Mouse (Mus musculus) forebrain, embryonic 11.5 days (tissue): ENCODE results near the gene Mapk7. TPM values are rescaled to one million over a fixed set of nuclear protein-coding genes. Genes with fewer than 3 reads are reported as not detected.
A peak's percentile ranks its signal among the peaks of the same experiment; 100 is the strongest.

Source experiments
- ATAC-seq: fragments of 200-750 bp; cut with Nextera tagmentation; replicated peaks from 2 replicates; pipeline ENCODE4 v1.8.0; 2017; ENCODE audit warnings: moderate TSS enrichment; ENCODE audit not compliant: low FRiP score
- DNase-seq: peaks from one replicate; pipeline ENCODE4 v3.0.0-alpha.2; 2017; ENCODE audit warnings: low spot score
- H3K27ac ChIP-seq: fragments of 300-500 bp; sonication (generic); 2 replicates; pipeline ENCODE4 v1.5.1; 2014; ENCODE audit warnings: low read depth, low read length
- H3K27me3 ChIP-seq: fragments of 300-500 bp; sonication (generic); 2 replicates; pipeline ENCODE4 v1.6.1; 2014; ENCODE audit warnings: mild to moderate bottlenecking, low read length, mixed read lengths; ENCODE audit not compliant: control insufficient read depth, insufficient read depth
- H3K36me3 ChIP-seq: fragments of 300-500 bp; sonication (generic); 2 replicates; pipeline ENCODE4 v1.6.1; 2014; ENCODE audit warnings: mild to moderate bottlenecking, low read length, moderate library complexity, mixed read lengths; ENCODE audit not compliant: control insufficient read depth, insufficient read depth
- H3K4me1 ChIP-seq: fragments of 300-500 bp; sonication (generic); replicated peaks from 2 replicates; pipeline ENCODE4 v1.6.1; 2014; ENCODE audit warnings: low read length, mixed read lengths; ENCODE audit not compliant: control insufficient read depth, insufficient read depth
- H3K4me2 ChIP-seq: fragments of 300-500 bp; sonication (generic); 2 replicates; pipeline ENCODE4 v1.6.1; 2014; ENCODE audit warnings: low read depth, mild to moderate bottlenecking, low read length, moderate library complexity, mixed read lengths; ENCODE audit not compliant: severe bottlenecking
- H3K4me3 ChIP-seq: fragments of 300-500 bp; sonication (generic); 2 replicates; pipeline ENCODE4 v1.5.1; 2014; ENCODE audit warnings: low read depth, low read length
- H3K9ac ChIP-seq: fragments of 300-500 bp; sonication (generic); 2 replicates; pipeline ENCODE4 v1.6.1; 2014; ENCODE audit warnings: low read length
- H3K9me3 ChIP-seq: fragments of 300-500 bp; sonication (generic); 2 replicates; pipeline ENCODE4 v1.6.1; 2016; ENCODE audit warnings: low read length, mixed read lengths; ENCODE audit not compliant: control insufficient read depth
- WGBS: fragments of 180-500 bp; shearing (Covaris S2); extraction: QIAGEN DNeasy Blood & Tissue Kit; methylation state at CpG from one replicate; pipeline ENCODE4 v1.1.7; 2014; 5-methylcytosine and 5-hydroxymethylcytosine counted together
- polyA plus RNA-seq: library from polyadenylated mRNA; unstranded; fragments of >200 nt; fragmentation: Nextera tagmentation; extraction: Ambion mirVana; gene quantifications from 2 replicates; pipeline ENCODE4 v1.2.1, GENCODE M21; 2014

Gene Mapk7
- polyA plus RNA-seq, 1 experiment from 2014 or later = 80.1 TPM

GRCm38 (mm10) chr11:61487401-61487800, 6.8 kb downstream of the Mapk7 start:
- Histone ChIP-seq H3K27me3 (no peaks in the 10 kb centered on the region), H3K4me1 (peaks cover 20% of the 10 kb centered on the region), H3K4me2 (no peak overlapping the region), H3K4me3 (no peak overlapping the region), H3K36me3 (peaks cover 28% of the 10 kb centered on the region), H3K9ac (no peak overlapping the region), H3K27ac (no peak overlapping the region), H3K9me3 (no peaks in the 10 kb centered on the region)
- WGBS = 93% methylated on average over 2 of the region's 2 CpGs
- ATAC-seq = no peak
- DNase-seq = no peak

- Histone ChIP-seq H3K27ac (no peak overlapping the region), H3K4me1 (peaks cover 20% of the 10 kb centered on the region), H3K4me3 (no peak overlapping the region), H3K9me3 (no peaks in the 10 kb centered on the region), H3K36me3 (peaks cover 23% of the 10 kb centered on the region), H3K9ac (no peak overlapping the region), H3K27me3 (no peaks in the 10 kb centered on the region), H3K4me2 (peak overlapping the region; percentile 52; the same call in 1 of the 2 replicates)
- 93% methylated on average over 14 of the region's 14 CpGs for WGBS
- no peak for DNase-seq
- no peak for ATAC-seq
Measured at GRCm38 (mm10) chr11:61486458-61487219, 7.6 kb downstream of the Mapk7 start.

- WGBS = 63% methylated on average over 22 of the region's 22 CpGs
- no peak for ATAC-seq
- Histone ChIP-seq H3K4me2 (peak overlapping the region; percentile 52), H3K27me3 (no peaks in the 10 kb centered on the region), H3K4me3 (peak overlapping the region; percentile 12), H3K9me3 (no peaks in the 10 kb centered on the region), H3K36me3 (peaks cover 14% of the 10 kb centered on the region; the same call in 1 of the 2 replicates), H3K4me1 (peaks cover 20% of the 10 kb centered on the region), H3K9ac (peak overlapping the region; percentile 61), H3K27ac (peak overlapping the region; percentile 97)
- DNase-seq = no peak
Measured at GRCm38 (mm10) chr11:61485541-61486457, 8.4 kb downstream of the Mapk7 start.

GRCm38 (mm10) chr11:61484613-61485540, 9.3 kb downstream of the Mapk7 start, which contains the start of gene Mfap4:
Gene Mfap4, plus strand, starts transcription at chr11:61485431.
- Histone ChIP-seq H3K36me3 (peaks cover 5% of the 10 kb centered on the region; the same call in 1 of the 2 replicates), H3K27me3 (no peaks in the 10 kb centered on the region), H3K27ac (peak within 1 kb of the TSS; percentile 97), H3K9ac (peak within 1 kb of the TSS; percentile 61), H3K4me3 (peak within 1 kb of the TSS; percentile 12), H3K4me2 (peak within 1 kb of the TSS; percentile 52), H3K4me1 (peaks cover 20% of the 10 kb centered on the region), H3K9me3 (no peaks in the 10 kb centered on the region)
- WGBS = 5% methylated on average over 20 of the region's 20 CpGs
- ATAC-seq (peak; percentile 77), DNase-seq (peak; percentile 79)

- Histone ChIP-seq H3K36me3 (no peaks in the 10 kb centered on the region; the same call in 1 of the 2 replicates), H3K4me3 (peak overlapping the region; percentile 9; the same call in 1 of the 2 replicates), H3K4me2 (peak overlapping the region; percentile 52; the same call in 1 of the 2 replicates), H3K27ac (peak overlapping the region; percentile 97), H3K27me3 (no peaks in the 10 kb centered on the region), H3K9ac (peak overlapping the region; percentile 61), H3K9me3 (no peaks in the 10 kb centered on the region), H3K4me1 (peaks cover 20% of the 10 kb centered on the region)
- ATAC-seq (peak; percentile 29; the same call in 1 of the 2 replicates), DNase-seq (no peak)
- WGBS = 10% methylated on average over 10 of the region's 10 CpGs
Measured at GRCm38 (mm10) chr11:61484256-61484612, 10.0 kb downstream of the Mapk7 start.

- WGBS = 52% methylated on average over 13 of the region's 13 CpGs
- ATAC-seq (no peak), DNase-seq (no peak)
Measured at GRCm38 (mm10) chr11:61483226-61483845, 10.9 kb downstream of the Mapk7 start.

GRCm38 (mm10) chr11:61481239-61482090, 12.7 kb downstream of the Mapk7 start:
- no peak overlapping the region for H3K4me2 ChIP-seq
- no peak overlapping the region for H3K9ac ChIP-seq
- H3K36me3 ChIP-seq = no peaks in the 10 kb centered on the region
- DNase-seq (no peak), ATAC-seq (no peak)
- peaks cover 28% of the 10 kb centered on the region for H3K4me1 ChIP-seq
- H3K9me3 ChIP-seq = no peaks in the 10 kb centered on the region
- WGBS = 73% methylated on average over 9 of the region's 9 CpGs
- H3K27ac ChIP-seq = no peak overlapping the region
- no peaks in the 10 kb centered on the region for H3K27me3 ChIP-seq
- H3K4me3 ChIP-seq = no peak overlapping the region

More at GRCm38 (mm10) chr11:61483226-61483845, 10.9 kb downstream of the Mapk7 start:
- Histone ChIP-seq H3K27ac (peak overlapping the region; percentile 97; the same call in 1 of the 2 replicates), H3K27me3 (no peaks in the 10 kb centered on the region), H3K4me3 (no peak overlapping the region), H3K4me2 (no peak overlapping the region), H3K4me1 (peaks cover 20% of the 10 kb centered on the region), H3K9ac (no peak overlapping the region), H3K36me3 (no peaks in the 10 kb centered on the region; the same call in 1 of the 2 replicates), H3K9me3 (no peaks in the 10 kb centered on the region)
